Mouse (Mus musculus): ENCODE results near the gene Hic1.
A peak's percentile ranks its signal among the peaks of the same experiment; 100 is the strongest.
"Not testable (repeated sequence)": the region's sequence is repeated elsewhere in the genome, so short reads cannot be mapped to it uniquely, and the experiment has no call there.

Hic1 gene

DNA sequence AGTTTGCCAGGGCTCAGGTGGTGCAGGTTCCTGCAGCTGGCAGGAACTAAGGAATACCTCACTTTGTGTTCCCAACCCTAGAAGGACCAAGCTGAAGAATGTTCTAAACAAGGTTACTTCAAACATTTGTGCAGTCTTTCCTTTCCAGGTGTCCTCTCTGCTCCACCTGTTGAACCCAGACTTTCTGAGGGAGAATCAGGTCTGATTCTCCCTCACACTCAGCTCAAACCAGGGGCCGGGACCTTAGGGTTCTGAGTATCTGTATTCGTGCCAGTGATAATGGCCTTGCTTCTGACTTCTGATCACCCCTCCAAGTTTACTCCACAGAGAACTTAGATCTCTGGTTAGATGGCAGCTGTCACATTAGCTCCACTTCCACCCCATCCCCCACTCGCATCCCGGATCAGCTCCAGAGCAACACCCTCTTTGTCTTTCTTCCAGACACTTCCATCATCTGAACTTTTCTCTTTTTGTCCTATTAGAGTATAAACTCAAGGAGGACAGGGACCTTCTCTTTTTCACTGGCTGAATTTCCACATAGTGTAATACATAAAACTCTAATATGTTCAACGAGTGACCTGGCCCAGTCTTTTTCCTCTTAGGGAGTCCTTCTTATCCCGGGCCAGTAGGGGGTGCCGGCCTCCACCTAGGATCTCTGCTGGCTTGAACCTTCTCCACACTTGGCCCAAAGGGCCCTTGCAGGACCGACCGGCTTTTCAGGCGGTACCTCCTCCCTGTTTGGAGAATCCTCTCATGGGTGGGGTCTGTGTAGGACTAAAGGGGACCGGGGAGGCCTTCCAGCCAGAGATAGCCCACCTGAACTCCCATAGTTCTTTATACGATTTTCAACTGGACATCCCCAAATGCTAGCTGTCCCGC lies 23.3 kb upstream of the Hic1 start:
- peak; percentile 69 to 71 for DNase-seq

DNA sequence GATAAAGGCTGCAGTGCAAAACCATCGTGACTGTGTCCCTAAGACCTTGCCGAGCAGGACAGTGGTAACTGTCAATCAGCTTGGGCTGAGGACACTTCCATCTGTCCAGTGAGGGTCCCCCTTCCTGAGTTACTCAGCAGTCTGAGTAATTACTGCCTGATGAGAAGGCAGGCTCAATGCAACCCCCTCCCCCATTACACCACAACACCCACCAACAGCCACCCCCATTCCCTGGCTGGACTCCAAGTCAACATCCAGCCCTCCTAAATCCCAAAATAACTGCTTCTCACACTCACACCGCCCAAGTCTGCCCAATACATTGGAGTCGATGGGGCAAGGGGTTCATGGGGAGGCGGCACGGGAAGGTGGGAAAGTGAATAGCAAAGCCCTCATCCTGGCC lies 22.5 kb upstream of the Hic1 start:
- no peak for DNase-seq

DNA sequence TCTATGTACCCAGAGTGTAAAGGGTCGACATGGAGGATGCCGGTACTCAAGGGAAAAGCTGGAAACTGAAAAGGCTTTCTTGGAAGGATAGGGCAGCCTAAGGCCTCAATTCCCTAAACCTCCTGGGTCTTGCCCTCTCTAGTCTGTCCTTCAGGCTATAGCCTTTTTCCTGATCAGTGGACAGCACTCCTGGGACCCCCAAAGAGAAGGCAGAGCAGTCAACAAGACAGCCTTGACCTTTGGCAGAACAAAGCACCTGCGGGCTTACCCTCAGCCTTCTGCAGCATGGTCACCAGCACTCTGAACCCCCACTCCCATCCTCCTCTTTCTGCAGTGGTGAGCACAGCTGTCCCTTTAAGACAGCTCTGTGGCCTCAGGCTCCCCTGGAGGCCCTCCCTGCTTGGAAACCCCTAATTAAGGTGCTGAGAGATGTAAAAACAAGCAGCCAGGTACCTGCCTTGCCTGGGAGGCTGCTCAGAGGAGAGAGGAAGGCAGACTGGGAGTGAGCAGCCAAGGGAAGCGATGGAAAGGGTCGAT lies 21.7 kb upstream of the Hic1 start, which contains the start of gene Dph1:
TSS of gene Dph1 (minus strand) at position 337 of the 537 bp plus-strand sequence.
- no peak for DNase-seq

DNA sequence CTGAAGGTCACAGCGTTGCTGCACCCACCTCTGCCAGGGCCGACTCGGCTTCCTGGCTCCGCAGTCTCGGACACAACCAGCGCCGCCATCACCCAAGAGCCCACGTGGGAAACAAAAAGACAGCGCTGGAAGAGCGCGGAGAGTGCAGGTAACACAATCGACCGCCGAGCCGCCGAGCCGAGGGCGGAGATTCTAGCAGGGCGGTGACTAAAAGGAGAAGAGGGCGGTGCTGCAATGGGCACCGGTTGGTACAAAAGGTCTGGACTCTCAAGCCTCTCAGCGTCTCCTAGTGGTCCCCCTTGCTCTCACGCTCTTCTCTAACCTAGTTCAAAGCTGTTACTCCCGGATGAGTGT lies 21.0 kb upstream of the Hic1 start:
- DNase-seq, result peak; percentile 77 to 83

DNA sequence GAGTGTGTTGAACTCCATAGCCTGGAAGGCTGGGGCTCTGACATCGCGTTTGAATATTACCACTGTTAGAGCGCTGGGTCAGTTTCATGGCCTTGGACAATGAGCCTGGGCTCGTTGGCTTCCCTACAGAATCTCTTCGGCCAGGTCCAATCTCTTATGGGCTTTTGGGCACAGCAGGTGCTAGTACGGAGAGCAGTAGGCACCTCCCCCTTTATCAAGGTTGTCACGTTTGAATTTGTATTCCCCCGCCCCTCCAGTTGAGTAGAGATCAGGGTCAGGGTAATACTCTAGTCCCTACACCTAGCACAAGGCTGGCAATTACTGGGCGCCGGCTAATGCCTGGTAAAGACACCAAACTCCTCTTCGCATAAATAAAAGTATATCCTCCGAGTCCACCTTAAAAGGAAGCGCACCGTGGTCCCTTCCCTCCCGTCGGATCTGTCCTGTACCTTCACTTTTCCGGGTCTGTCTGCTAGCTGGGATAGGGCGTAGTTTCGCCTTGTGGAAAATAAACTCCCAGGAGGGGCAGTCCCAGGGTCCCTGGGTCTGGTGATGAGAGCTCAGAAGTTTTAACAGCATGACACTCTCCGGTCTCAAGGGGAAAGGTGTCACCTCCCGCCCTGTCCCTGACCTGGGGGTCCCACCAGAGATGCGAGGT lies 20.5 kb upstream of the Hic1 start:
- DNase-seq, result no peak

DNA sequence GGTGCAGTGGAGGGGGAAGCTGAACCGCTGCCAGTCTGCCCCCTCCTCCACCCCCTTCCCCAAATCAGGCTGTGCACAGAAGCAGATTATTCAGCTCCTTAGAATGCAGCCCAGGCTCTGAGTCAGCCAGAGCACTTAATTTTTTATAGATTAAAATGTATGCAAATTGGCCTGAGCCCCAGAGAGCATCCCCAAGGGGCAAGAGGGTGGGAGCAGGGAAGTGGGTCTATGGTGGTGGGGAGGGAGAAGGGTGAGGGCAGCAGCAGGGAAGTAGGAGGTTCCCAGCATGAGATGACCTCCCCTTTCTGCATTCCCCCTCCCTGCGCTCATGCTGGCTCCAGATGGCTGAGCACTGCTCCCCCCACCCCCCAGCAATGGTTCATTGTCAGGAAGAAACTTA lies 15.7 kb upstream of the Hic1 start:
- DNase-seq, result no peak

DNA sequence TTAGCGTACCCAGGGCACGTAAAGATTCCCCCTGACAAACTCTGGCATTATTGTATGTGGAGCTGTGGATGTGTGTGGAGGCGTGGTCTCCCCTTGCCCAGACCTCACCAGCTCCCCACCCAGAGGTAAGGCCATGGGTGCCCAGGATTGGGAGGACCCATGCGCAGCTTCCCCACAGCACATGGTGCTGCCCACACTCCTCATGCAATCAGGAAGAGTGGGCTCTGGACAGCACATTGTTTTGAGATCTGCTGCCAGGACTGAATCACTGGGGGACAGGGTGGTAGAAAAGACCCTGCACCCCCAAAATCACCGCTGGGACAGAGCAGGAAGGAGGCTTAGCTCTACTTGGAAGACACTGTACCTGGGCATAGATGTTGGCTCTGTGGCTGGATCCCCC lies 15.3 kb upstream of the Hic1 start:
- no peak for DNase-seq

DNA sequence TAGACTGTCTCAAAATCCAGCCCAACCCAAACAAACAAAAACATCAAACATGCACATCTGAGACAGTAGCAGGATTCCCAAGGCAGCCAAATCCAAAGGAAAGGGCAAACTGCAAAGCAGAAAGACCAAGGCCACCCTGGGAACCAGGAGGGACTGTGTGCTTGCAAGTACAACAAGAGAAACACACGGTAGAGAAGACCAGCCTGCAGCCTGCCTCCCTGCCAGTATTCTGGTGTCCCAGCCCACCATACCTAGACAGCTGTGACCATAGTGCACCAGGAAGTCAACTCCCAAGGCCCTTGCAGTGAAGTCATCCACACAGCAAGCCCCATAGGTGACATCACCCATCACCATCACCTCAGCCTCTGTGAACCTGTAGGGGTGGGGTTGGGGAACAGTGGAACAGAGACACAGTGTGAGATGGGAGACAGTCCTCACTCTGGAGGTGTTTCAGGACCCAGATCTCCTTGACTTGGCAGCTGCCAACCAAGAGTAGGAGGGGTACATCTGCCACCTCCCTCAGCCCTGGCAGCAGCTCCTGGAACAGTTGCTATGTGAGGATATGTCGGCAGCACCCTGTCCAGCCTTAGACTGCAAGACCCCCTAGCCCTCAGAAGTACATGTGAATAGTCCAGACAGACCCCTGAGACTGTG lies 14.7 kb upstream of the Hic1 start:
- DNase-seq, result no peak

DNA sequence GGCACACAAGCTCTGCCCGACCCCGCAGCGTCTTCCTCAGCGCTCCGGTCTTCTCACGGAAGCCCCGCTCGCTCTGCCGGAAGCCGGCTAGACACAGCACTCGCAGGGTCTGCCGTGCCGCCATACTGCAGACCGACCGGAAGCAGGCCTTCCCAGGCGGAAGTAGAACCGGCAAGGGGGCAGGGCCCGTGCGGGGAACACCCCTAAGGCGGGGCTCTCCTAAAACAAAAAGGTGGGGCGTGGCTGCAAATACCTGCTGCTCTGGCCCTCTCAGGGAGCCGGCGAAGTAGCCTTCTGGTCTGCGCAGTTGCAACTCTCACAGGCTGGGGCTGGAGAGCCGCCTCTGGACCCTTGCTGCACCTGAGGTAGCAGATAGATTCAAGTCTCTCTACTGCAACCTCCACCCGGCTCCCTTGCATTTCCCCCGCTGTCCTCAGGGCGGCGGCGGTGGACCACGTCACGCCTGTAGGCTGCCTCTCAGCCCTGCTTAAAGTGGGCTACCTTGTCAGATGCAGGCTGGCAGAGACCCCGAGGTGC lies 9.4 kb upstream of the Hic1 start, which contains the start of gene Ovca2:
TSS of gene Ovca2 (minus strand) at position 164 of the 537 bp plus-strand sequence.
- DNase-seq, result peak; percentile 92 to 95

DNA sequence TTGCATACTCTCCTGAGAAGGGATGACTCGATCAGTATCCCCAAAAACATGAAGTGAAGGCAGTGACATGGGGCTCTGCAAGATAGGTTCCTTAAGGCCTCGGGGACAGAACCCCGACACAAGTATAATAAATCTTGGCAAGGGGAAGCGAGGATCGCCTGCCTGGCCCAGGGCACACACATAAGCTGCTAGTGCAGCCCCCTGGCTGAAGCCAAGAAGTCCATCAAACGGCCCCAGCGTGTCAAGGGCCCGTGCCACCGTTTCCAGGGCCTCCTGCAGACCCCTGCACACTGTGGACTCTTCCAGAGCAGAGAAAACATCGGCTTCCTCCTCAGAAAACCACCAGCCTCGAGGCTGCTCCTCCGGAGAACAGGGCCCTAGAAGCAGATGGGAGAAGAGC lies 8.7 kb upstream of the Hic1 start:
- DNase-seq, result peak in 1 of 2 experiments; percentile 35

DNA sequence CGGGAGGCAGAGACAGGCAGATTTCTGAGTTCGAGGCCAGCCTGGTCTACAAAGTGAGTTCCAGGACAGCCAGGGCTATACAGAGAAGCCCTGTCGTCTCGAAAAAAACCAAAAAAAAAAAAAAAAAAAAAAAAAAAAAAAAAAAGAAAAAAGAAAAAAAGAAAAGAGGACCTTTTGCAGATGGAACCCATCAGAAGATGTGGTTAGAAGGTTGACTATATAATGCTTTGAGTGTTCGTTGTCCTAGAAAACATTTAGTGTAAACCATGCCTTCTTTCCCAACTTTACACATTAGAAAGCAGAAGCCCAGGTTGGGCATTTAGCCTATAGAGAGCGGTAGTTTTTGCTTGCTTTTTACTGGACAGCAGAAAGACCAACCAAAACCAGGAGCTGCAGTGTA lies 5.3 kb upstream of the Hic1 start:
- not testable (repeated sequence) for DNase-seq

DNA sequence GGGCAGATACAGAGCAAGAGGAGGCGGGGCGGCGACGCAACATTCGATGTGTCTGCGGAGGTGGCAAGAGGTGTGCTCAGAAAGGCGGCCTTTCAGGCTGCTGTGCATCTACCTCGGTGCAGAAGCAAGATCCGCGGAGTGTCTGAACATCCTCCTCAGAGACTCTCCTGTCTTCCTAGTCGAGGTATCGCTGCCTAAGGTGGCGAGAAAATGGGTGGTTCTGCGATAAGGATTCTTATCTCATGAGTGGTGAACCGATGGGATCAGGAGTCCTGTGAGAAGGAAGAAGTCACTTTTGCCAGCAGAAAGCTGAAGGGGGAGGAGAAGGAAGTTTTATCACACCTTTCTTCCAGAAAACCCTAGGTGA lies 4.5 kb upstream of the Hic1 start:
- no peak for DNase-seq

DNA sequence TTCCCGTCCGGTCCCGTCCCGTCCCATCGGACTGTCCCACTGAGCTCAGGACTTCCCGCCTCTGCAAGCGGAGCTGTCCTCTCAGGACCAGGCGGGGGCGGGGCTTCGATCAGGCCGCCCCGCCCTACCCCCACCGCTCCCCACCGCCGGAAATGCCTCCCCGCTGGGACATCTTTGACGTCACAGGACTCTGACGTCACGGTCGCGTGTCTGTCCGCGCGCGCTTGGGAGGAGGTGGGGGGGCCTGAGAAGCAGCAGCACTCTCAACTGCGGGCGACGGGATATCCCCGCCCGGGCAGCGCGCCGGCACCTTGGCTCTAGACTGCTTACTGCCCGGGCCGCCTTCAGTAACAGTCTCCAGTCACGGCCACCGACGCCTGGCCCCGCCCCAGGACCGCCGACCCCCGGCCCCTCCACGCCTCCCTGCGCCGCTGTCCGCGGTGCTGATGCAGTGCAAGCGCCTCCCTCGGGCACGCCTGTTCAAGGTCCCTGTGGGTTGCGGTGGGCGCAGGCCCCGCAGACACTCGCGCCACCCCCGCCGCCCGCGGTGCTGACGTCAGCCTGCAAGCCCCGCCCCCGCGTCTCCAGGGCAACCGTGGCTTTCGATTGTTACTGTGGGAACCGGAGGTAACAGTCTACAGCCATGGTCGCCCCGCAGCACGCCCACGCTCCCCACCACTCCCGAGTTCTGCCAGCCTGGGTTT lies 3.9 kb upstream of the Hic1 start:
- peak; percentile 89 to 91 for DNase-seq

DNA sequence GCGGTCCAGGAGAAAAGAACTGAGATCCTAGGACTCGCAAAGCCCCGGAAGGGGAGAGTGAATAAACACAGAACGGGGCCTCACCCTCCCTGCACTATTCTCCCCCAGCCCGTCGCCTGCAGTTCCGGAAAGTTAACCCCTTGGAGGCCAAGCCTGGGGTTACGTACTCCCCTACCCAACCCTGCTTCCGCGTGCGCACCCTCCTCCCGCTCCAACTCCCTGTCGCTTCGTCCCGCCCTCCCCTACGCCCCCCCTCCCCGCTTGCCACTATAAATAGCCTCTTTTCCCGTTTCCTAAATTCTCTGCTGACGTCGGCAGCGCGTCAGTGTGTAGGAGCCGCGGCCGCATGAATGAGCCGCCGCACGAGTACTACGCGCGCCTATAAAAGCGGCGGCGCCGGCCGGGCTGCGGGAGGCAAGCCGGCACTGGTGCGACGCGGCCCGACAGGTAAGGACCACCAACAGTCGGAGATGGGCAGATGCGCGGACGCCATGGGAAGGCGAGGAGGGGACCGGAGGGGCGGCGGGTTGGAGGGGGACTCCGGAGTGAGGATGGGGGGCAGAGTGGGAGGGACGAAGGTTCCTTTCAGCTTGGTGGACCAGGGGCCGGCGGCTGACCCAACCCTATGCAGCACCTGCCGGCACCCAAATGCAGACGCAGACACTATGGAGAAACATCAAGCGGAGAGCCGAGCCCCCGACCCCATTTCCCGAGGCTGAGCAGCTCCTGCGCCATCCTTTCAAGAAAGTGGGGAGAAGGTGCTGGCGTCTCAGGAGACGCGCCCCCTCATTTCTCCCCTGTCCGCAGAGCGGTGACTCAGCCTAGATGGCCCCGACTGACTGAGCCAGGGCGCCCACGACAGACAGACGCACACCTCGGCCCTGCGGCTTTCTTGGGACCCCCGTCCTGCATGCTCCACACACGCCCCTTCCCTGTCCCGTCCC lies 3.1 kb upstream of the Hic1 start:
- peak; percentile 37 to 68 for DNase-seq

DNA sequence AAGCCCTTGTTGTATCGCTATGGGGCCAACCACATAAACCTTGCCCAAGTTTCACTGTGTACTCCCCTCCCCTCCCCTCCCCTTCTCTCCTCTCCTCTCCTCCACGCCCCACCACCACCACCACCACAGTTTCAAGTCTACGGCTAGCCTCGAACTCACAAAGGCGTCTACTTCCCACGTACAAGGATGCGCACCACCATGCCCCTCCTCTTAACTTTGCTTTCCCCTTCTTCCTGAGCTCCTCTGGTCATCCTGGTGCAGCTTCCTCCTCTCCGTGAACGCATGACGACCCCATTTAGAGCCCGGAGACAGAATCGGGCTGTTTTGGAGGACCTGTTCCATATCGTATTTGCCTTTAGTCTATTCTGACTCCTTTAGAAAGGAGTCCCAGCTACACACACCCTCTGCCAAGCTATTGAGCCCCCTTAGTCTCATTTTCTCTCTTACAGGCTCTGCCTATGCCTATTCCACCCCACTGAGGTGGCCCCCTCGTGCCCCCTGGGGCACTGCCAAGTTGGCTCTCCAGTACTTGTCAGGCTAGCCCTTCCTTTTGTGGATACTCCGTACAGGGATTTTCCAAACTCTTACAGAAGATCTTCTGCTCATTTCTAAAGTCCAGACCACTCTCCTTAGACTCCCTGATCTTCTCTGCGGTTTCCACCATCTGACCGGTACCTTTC lies 2.0 kb upstream of the Hic1 start:
- DNase-seq, result no peak

DNA sequence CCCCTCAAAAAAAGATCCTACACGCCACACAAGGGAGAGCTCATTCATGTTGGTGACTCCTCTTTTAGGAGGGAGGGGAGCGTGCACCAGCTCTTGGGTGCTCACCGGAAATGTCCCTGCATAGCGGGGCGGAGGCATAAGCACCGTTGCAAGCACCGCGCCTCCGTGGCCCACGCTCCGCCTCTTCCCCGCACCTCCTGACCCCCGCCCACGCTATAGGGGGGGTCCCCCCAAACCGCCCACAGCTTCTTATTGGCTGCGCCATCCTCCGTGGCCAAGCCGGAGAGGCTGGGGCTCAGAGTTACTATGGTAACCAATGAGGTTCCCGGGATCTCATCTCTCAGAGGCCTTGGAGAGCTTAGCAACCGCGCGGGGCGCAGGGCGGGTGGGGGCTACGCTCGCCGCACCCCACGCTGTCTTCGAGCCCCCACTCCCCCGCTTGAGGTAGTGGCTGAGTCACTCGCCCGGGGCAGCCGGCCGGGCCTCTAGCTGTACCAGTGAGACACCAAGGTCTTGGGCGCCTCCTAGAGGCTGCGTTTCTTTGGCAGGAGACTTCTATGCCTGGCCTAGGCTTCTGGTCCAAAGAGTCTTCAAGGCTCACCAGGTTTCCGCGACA lies 925 bp upstream of the Hic1 start:
- peak; percentile 85 to 89 for DNase-seq

DNA sequence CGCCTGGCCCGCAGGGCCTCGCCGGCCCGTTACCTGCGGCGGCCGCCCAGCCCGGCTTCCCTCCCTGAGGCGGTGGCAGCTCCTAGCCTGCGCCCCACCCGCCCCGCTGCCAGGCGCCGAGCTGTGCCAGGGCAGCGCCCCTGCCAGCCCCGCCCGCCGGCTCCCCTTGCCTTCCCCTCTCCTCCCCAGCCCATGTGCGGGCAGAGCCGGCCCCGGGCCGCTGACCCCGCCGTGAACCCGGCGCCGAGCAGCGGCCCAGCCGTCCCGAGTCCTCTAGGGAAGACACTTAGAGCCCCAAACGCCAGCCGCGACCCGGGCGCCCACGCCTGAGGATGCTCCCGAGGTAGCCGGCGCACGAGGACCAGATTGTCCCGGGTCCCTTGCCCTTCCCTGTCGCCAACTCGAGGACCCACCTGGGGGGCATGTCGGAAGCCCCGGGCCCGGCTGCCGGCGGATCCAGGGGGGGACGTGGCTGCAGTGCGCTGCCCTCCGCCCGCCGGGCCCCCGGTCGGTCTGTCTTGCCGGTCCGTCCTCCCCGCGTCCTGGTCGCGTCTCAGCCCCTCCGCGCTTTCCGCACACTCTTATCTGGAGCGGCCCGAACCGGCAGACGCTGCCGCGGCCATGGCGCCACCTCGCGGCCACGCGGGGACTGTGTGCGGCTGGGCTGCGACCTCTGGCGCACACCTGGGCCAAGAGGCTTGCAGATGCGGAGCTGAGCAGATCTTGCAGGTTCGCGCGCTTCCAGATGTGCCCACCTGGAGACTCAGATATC lies 543 bp downstream of the Hic1 start:
- peak; percentile 84 to 85 for DNase-seq

DNA sequence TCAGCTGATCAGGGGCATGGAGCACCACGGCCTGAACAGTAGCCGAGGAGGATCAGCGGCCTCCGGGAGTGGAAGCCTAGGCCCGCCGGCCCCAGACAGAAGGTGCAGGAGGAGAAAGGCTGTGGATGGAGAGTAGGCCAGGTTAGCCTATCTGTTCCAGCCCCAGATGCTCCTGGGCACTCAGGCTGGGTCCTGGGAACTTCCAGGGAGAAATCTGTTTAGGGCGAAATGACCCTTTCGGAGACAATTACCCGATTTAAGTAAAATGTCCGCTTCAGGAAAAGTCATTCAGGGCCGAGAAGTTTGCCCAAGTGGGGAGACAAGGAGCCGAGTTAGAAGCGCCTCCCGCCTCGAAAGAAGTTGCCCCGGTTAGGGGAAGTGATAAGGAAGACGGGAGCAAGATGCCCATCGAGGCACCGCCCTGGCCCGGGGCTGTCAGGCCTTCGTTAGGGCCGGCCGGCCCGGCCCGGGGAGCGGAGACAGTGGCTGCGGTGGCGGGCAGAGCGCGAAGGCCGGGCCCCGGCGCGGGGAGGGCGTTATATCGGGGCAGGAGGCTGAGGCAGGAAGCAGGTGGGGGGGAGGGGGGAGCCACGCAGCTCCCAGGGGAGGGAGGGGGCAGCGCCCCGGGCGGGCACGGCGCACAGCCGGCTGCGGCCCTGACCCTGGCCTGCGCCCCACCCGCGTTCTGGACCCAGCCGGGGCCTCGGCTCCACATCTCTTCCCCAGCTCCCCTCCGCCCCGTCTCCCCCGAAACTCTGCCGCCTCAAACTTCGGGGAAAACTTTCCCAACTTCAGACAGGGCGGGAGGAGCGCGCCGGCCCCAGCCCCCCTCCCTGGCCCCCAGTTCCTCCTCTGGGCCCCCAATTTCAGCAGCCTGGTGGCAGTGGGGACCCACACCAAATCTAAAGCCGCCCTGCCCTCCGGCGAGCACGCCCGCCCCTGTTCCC lies 1.4 kb downstream of the Hic1 start:
- DNase-seq, result peak; percentile 29 to 52

Measured in thymus, postnatal 36 days (tissue).